Mouse (Mus musculus): Measurements from ENCODE around the gene Zfp57.

GRCm38 (mm10) chr17:37050876-37051275 lies 49.9 kb downstream of the Zfp57 start:
- no peak for TF ChIP-seq CTCF (IDR thresholded peaks at IDR 0.05; ENCODE audit: control insufficient read depth, insufficient read depth, insufficient replicate concordance, low read depth, low read length)
- TF ChIP-seq POLR2A (IDR thresholded peaks at IDR 0.05; ENCODE audit: control insufficient read depth, low read depth, low read length): no peak
